Mouse (Mus musculus) monocyte, adult 5-6 weeks (primary cell): ENCODE data around the gene Tex38. TPM values are rescaled to one million over a fixed set of nuclear protein-coding genes. Genes with fewer than 3 reads are reported as not detected.

Experiments used
- ATAC-seq: fragments of 153-309, 156-312 bp; replicated peaks from 2 replicates; pipeline ENCODE4 v1.8.0; 2017; ENCODE audit warnings: mild to moderate bottlenecking; ENCODE audit not compliant: low TSS enrichment, insufficient number of reproducible peaks, severe bottlenecking, poor library complexity, low FRiP score
- total RNA-seq: library from RNA; stranded (forward); fragments of 200-1000, 200-491, 200-594 nt; gene quantifications from 3 replicates; pipeline ENCODE4 v1.2.3, GENCODE M21; 2017

The Tex38 gene
- total RNA-seq = not detected in 3 replicates

DNA sequence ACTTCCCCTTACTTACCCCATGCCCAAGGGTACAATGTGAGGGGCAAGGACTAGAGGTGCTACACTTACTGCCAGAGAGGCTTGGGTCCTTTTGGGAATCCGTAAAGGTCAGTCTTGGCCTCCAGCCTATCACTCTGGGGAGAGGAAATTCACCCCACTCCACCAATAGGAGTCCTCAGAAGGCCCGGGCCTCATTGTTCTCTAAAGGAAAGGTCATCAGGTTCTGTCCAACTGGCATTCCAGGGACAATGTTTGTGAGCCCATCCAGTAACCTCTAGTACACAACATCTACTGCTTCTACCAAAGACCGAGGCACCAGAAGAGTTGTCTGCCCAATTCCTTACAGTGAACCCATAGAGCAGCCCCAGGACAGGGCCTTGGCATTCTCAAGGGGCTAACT, at the start of gene Tex38:
Gene Tex38, minus strand, starts transcription at position 101 of the 400 bp plus-strand sequence.
- ATAC-seq = no peak

DNA sequence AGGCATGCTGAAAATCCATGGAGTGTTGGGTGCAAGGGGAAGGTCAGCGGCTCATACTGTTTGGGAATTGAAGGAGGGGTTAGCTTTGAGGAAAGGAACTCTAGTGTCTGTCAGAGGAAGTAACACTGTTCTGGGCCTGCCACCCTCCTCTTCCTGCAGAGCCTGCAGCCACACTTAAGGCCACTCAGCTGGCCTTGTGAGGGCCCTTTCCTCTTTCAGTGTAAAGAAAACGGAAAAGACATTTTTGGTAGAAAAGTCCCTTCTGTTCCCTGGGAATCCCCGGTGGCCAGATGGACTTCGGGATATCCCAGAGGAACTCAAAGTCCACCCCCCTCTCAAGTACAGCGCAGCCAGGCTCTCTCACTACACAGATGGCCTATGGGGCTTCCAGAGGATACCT, 49.7 kb upstream of the Tex38 start:
- no peak for ATAC-seq

DNA sequence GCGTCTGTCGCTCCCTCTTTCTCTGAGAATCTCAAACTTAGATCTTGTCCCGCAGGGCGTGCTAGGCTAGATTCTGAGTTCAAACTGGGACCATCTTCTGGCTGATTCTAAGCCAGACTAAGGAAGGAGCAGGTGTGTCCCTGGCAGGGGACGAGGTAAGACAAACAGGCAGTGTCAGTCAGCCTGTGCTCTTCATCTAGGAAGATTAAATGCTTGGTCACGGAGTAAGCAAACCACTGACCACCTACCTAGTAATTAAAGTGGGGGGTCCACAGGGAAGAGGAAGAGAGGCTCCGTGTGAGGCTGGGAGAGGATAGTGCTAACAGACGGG, 47.7 kb upstream of the Tex38 start:
- no peak for ATAC-seq

- ATAC-seq = peak; percentile 84
Measured at GRCm38 (mm10) chr4:115827888-115828571, 47.2 kb upstream of the Tex38 start, which contains the start of gene Mob3c. Gene Mob3c (plus strand): TSS chr4:115828092.

DNA sequence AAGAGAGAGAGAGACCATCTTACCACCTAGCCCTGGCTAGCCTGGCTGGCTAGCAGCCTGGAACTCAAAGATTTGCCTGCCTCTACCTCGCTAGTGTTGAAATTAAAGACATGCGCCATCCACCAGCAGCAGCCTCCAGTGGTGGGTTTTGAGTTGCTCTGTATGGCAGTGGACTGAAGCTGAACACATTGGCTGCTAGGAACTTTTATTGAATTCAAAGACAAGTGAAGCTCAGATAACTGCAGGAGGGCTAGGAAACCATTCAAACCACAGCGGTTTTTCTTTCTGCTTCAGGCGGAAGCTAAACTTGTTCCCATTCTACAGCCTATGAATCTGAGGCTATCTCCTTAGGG, 46.7 kb upstream of the Tex38 start:
- no peak for ATAC-seq

DNA sequence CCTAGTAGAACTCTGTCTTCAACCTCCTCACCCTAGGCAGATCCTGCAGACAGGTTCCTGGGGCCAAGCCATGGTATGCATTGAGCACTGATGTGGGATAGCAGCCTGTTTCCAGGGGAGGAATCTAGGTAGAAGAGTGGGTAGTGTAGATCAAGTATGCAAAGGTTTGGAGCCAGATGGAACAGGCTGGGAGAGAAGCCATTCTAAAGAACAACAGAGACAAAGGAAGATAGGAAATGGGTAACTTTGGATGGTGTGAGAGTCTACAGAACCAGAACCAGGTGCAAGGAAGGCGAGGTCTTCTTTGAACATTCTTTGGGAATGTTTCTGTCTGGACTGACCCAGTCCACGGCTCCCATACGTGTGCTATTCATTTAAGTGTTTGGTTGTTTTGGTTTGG, 46.2 kb upstream of the Tex38 start:
- no peak for ATAC-seq

DNA sequence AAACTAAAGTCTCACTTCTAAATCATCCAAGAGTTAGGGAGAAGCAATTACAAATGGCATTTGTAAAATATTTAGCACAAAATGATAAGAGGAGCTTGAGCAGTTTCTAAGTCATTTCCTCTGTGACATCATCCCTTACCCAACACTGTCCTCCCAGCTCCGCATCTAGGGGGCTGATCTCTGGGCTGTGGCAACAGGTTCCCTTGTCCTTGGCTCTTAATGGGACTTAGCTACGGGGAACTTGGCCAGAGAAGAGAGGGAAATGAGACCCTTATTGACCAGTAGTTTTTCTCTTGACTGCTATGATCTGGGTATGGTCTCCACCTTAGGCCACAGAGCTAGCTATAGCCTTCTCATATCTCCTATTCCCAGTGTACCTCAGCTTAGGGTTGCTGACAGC, 44.5 kb upstream of the Tex38 start:
- ATAC-seq = no peak

DNA sequence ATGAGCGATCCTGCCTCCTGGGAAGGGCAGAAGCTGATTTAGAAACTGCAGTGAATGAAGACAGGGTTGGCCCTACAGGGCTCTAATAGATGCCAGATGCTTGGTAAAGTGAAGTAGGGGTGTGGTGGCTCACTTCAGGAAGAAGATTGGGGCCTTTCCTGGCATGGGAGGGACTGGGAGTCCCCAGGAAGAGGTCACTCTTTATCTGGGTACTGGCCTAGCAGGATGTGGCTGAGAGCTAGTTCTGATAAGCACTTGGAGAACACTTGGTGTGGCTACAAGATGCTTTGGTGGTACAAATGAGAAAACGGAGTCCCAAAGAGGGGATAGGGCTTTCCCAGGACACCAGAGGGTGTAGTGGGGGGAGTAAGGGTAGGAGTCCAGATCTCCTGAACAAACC, 43.4 kb upstream of the Tex38 start:
- no peak for ATAC-seq

DNA sequence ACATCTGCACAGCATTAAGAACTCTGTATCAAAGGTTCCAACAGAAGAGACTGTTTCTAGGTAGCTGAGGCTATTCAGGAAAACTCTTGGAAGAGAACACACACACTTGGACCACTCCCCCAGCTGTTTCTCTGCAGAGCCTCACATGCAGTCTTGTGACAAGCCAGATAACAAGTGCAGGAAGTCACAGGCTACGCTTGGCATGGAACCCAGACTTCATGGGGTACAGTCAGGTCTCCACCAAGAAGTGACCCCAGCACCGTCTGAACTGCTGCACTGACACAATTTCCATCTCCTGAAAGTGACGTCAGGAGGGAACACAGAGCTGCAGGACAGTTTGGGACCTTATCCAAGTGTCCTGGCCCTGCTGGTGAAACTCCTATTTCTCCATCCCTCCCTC, 41.1 kb upstream of the Tex38 start:
- ATAC-seq = no peak

DNA sequence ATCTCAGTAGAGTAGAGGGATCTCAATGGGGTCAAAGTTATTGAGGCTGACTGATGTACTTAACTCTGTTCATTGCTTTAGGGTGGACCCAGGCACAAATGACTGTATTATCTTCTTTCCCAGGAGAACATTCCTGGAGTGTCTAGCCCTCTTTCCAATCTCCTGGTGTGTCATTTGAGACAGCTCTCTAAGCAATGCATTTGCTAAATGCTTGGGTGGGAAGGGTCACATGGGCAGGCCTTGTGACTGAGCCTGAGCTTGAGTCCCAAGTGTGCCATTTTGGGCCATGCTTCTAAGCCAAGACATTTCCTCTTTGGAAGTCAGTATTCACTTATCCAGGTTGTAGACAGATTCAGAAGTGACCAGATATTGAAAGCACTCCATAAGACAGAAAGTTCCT, 40.6 kb upstream of the Tex38 start:
- ATAC-seq = no peak

- ATAC-seq = no peak
Measured at GRCm38 (mm10) chr4:115820944-115821343, 40.1 kb upstream of the Tex38 start.

- no peak for ATAC-seq
Measured at GRCm38 (mm10) chr4:115820199-115820598, 39.4 kb upstream of the Tex38 start.

DNA sequence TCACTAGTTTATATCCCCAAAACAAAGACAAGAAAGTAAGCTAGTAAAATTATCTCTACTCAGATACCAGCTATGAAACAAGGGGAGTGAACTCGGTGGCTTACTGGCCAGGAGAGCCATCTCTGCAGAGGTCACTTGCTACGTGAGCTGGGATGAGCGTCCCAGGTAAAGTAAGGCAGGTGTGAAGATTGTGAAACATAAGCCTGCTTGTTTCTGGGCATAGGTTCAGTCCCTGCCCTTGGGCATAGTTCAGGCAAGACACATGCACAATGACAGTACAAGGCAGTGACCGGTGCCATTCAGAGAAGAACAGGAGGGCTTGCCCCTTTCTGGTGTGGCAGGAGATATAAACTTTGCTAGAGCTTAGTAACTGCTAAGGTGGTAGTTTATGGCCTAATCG, 34.8 kb upstream of the Tex38 start:
- no peak for ATAC-seq

GRCm38 (mm10) chr4:115812326-115812725, 31.5 kb upstream of the Tex38 start:
- ATAC-seq = no peak

DNA sequence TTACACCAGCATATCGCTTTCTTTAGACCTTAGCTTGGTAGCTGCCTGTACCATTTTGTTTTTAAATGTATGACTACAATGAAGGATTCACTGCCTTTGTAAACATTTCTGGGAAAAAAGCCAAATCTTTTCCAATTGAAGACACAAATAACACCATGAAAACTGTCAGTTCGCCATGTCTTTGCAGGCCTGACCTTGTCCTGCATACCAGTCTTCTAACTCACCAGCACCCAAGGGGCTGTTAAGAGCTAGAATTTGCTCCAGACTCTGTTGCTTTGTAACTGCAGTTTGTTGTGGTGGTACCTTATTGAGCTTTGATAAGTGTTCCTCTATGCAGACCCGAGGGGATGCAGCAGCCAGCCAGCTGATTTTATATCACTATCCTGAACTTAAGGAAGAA, 19.2 kb upstream of the Tex38 start:
- ATAC-seq = no peak

DNA sequence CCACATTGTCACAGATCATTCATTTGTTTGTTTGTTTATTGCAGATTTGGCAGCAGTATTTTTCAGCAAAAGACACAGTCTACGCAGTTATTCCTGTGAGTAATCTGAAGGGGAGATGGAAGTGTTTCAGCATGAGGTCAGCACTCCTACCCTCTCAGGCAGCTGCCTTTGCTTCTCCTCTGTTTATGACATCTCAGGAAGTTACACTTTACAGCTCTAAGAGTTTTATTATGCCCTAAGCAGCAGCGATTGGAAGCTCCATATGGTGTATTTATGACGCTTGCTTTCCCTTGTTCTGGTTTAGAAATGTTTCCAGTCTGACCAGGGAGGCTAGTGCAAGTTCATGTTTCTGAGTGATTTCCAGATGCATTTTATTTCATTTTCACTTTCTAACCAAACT, 14.5 kb upstream of the Tex38 start:
- ATAC-seq = no peak

GRCm38 (mm10) chr4:115790864-115791263, 10.0 kb upstream of the Tex38 start:
- no peak for ATAC-seq

DNA sequence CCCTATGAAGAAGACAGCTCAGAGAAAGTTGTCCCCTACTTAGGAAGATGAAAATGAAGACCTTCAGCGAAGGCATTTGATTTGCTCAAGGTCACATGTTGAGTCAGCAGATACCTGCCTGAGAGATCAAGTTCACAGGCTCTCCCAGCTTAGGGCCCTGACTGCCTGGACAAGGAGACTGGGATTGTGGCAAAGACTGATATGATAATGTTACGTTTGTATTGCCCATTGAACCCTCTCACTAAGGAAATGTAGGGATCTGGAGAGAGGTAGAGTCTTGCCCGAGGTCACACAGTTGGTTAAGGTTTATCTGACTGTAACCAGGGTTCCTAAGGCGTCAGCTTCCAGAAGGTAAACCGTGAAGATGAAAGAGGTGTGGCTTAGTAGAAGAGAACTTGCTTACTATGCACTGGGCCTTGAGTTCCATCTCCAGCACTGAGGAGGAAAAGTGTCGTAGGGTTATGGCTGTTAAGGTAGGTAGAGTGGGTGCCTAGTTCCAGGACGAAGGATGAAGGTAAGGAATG, 4.8 kb upstream of the Tex38 start:
- ATAC-seq = no peak

DNA sequence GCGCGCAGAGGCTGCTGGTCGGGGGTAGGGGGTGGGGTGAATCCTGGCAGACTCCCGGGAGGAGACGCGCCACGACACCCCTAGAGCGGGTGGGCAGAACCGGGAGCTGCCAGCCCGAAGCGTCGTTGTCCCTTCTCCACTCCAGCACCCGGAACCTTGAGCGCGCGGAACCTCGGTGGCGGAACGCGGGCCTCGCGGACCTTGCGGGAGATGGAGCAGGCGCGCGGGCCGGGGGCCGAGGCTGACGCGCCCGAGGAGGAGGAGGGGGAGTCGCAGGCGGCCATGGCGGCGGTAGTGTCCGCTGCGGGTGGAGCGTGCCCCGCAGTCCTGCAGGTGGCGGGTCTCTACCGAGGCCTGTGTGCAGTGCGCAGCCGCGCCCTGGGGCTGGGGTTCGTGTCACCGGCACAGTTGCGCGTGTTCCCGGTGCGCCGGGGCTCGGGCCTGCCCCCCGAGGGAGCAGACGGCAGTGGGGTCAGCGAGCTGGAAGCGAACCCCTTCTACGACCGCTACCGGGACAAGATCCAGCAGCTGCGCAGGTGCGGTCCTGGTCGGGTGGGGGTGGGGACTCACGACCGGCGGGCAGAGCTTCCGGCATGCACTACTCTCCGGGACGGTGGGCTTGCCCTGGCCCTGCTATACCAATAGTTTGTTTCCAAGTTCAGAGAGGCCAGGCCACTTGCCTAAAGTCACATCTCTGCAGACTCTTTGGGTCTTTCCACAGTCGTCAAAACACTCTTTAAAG, 4.1 kb upstream of the Tex38 start, which contains the start of gene Atpaf1:
Gene Atpaf1, plus strand, starts transcription at position 44 of the 742 bp plus-strand sequence.
- ATAC-seq = peak; percentile 25
